Mouse (Mus musculus): ENCODE measurements around the gene Trim65.

DNA sequence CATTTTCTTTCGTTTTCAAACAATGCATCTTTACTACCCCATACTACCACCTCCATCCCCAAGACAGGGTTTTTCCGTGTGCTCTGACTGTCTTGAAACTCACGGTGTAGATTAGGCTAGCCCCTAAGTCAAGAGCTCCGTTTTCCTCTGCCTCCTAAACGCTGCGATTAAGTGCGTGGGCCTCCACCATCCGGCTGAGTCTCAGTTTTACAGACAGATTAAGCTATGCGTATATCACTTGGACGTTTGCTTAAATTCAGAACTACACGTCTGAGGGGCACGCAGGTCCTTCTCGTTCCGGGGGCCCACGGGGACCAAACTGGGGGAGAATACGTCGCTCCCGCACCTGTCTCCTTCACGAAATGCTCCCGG lies 7.2 kb upstream of the Trim65 start:
- TF ChIP-seq CTCF (IDR thresholded peaks at IDR 0.05; ENCODE audit: low read depth) (no peak), EP300 (IDR thresholded peaks at IDR 0.05; ENCODE audit: low read depth) (no peak)

Data from heart, postnatal 0 days (tissue).